Mouse (Mus musculus): ENCODE results near the gene Slc5a5. TPM values are rescaled to one million over a fixed set of nuclear protein-coding genes. Genes with fewer than 3 reads are reported as not detected.
A peak's percentile ranks its signal among the peaks of the same experiment; 100 is the strongest.
"Not testable (repeated sequence)": the region's sequence is repeated elsewhere in the genome, so short reads cannot be mapped to it uniquely, and the experiment has no call there.

Slc5a5 gene
- total RNA-seq, 1 experiment from 2014 or later: not detected

DNA sequence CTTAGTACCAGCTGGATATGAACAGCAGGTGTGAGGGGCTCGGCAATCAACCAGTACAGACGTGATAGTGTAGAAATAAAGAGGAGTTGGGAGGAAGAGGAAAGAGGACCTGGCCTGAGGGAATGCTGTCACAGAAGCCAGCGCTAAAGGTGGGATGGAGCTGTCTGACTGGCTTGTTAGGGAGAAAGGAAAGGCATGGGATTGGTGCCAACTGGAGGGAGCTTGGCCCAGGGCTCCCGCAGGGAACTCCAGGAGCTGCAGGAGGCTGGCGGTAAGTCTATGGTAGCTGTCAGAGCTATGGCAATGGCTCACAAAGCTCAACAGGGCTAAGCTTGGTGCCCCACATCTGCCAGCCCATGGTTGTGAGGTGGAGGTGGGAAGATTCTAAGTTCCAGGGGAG is 9.7 kb upstream of the Slc5a5 start:
- DNase-seq: no peak

- DNase-seq: peak; percentile 65
Observed at GRCm38 (mm10) chr8:70900872-70901387, 8.4 kb upstream of the Slc5a5 start.

DNA sequence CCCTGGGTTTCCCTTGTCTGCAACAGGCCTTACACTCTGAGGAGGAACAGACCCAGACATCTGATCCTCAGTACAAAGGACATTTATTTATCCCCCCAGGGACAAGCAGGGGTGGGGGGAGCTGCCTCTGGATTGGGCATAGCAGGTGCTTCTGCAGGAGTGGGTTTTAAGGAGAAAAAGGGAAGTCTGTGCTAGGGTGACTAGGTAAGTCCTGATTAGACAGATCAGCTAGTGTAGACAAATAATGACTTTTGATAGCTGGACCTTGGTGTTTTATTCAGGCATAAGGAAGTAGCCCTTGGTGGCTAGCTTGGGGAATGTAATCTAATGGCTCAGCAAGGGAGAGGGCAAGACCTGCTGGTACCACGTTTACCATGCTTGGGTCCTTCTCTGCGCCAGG is 6.7 kb upstream of the Slc5a5 start:
- DNase-seq: no peak

- no peak for DNase-seq
Observed at GRCm38 (mm10) chr8:70898661-70899198, 6.2 kb upstream of the Slc5a5 start.

GRCm38 (mm10) chr8:70897681-70898413 is 5.3 kb upstream of the Slc5a5 start:
- peak; percentile 91 for DNase-seq

- DNase-seq: peak; percentile 95
Observed at GRCm38 (mm10) chr8:70897021-70897680, 4.6 kb upstream of the Slc5a5 start, which contains the start of gene Rpl18a. Gene Rpl18a, minus strand, starts transcription at chr8:70897412.

- peak; percentile 21 for DNase-seq
Observed at GRCm38 (mm10) chr8:70896316-70897020, 3.9 kb upstream of the Slc5a5 start.

DNA sequence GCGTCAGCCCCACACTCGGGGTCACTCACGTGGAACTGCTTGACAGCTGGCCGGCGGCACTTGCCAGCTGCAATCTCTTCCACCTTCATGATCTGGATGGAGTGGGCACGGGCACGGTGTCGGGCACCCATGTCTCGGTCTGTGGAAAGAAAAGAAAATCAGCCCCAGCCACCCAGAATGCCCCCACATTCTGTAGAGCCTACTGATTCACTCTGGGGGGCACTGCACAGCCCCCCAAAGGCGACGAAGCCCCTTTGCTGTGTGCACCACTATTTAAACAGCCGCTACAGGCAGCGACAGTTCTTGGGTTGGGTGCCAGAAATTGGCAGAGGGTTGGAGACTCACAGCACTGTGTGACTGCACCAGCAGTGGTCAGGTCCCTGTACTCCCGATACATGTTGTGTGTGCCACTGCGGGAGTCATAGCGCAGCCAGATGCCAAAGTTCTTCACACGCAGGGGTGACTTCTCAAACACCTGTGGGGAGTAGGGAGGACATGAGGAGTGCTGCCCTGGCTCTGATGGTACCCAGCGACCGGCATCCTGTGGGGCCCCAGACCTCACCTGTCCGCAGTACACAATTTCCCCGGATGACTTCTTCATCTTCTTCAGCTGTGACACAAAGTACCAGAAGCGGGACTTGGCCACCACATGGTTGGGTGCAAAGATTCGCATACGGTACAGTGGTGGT is 3.2 kb upstream of the Slc5a5 start:
- DNase-seq: not testable (repeated sequence)

DNA sequence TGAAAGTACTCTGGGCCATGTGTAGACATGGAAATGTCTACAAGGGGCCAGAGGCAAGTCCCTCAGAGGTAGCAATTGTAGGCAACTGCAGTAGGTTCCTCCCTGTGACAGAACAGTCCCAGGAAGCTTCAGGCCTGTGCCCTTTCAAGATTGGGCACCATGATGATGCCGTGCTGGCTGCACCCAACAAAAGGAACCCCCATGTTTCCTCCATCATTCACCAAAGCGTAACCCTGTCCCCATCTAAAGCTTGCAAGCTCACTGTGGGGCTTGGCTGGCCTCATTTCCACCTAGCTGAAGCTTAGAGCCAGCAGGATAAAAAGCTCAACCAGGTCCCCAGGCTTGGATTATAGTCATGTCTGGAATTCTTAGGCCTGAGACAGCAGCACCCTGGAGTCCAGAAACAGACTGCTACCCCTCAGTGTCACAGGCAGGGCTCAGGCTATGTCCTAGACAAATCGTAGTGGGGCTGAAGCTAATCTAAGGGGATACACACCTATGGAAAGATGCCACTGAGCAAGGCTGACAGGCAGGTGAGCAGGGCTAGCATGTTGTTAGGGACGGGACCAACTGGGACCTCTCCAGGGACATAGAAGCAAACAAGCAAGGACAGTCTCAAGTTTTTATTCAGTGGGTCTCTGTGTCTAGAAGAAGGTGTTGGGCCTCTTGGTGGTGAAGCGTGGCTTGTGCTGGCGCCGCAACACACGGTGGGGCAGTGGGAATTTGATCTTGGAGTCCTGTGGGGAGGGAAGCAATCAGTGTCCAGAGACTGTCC is 2.4 kb upstream of the Slc5a5 start:
- DNase-seq: peak; percentile 14

GRCm38 (mm10) chr8:70894385-70894720 is 1.8 kb upstream of the Slc5a5 start:
- peak; percentile 3 for DNase-seq

- peak; percentile 90 for DNase-seq
Observed at GRCm38 (mm10) chr8:70893656-70894384, 1.3 kb upstream of the Slc5a5 start.

DNA sequence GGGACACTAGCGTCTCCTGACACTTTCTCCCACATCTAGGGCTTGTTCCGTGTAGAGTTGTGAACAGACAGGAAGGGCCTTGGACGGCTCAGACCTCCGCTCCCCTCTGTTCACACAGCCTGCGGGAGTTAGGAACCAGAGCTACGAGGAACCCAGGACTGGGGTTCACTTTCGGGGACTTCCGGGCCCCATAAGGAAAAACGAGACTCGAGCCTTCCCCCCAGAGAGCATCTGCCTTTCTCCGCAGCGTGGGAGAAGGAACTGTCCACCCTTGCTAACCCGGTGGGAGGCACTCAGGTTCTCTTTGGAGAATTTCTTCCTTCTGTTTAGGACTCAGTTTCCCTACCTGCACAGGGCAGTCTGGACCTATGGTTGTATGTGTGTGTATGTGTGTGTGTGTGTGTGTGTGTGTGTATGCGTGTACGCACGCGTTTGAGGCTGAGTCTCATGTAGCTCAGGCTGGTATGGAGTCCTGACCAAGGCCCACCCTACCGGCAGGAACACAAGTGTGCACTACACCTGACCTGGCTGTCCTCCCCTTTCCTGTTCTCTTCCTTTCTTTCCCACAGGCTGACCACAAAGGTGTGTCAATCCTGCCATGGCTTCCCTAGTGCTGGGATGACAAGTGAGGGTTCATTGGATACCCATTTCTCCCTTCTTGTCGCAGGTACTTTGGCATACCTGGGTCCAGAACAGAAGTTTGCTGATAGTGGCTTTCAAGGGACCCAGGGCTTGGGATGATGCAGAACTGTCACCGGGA is 519 bp upstream of the Slc5a5 start:
- no peak for DNase-seq

DNA sequence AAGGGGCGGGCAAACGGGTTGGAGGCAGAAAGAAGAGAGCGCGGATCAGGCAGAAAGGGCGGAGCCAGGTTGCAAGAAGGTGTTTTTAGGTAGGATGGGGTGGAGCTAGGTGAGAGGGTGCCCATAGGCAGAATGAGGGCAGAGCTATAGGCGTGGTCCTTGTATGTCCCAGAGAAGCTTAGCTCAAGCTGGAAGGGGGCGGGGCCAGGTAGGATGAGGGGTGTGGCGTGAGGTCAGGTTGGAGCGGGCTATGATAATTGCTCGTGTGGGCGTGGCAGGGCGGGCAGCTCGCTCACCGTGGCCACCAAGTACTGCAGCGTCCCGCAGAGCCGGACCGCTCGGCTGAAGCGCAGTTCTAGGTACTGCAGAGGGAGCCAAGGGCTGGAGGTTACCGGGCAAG is 1.2 kb downstream of the Slc5a5 start:
- no peak for DNase-seq

DNA sequence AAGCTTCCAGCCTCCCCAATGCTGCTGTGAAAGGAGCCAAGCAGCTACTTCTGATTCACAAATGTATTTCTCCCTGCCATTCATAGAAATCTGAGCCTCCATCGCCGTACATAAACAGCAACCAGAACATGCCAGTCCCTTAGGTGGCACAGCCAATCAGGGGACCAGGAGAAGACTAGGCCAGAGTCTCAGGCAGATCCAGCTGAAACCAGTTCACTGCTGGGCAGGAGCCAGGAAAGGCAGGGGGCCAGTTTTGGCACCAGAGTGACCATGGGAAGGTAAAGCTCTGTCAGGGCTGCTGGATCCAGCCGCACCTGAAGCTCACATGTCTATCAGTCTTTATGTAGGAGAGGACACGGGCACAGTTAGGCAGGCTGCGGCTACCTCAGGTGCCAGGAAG is 1.9 kb downstream of the Slc5a5 start:
- DNase-seq: no peak

- DNase-seq: peak; percentile 65
Observed at GRCm38 (mm10) chr8:70887669-70888068, 4.9 kb downstream of the Slc5a5 start.

- DNase-seq: peak; percentile 70
Observed at GRCm38 (mm10) chr8:70885612-70886011, 6.9 kb downstream of the Slc5a5 start.

DNA sequence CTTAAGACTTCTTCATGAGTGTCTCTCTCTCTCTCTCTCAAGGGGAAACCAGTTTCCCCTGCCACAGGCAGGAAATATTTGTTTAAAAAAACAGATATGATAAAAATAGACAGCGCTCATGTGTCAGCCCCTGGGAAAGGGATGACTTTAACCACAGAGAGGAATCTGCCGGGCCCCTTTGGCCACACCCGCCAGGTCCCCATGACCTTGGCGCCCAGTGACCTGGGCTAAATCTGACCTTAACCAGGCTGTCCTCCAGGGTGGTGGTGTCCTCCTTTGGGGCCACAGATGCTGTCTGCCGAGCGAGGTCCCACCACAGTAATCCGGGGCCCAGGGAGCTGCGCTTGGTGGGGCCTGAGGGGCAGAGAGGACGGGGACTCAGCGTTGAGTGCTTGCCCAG is 7.9 kb downstream of the Slc5a5 start:
- DNase-seq: no peak

DNA sequence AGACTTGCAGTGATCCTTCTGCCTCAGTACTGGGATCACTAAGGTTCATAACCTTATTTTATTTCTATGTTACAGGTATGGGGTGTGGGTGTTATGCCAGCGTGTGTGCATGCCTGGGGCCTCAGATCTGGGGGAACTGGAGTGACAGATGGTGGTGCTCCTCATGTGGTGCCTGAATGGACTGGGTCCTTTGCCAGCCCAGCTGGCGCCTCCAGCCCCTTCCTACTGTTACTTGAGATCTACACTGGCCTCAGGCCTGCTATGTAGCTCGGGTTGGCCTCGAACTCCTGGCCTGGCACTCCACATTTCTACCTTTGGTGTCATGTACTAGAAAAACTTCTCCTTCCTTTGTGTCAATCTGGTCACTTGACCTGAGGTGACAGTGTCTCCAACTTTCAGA is 8.4 kb downstream of the Slc5a5 start:
- no peak for DNase-seq

DNA sequence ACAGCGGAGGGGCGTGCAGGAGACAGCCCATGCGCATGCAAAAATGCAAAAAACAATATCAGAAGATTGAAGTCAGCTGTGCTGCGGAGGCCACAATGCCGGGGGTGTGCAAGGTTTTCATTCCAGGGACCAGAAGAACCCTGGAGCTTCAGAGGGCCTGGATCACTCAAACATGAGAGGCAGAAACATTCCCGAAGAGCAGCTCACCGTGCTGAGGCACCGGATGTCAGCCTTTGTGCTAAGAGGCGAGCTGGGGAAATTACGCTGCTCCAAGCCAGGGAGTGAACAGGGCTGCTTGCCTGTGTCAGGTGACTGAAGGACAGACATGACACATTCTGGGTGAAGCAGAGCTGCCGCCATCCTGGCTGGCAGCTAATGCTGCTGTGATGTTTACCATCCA is 12.0 kb downstream of the Slc5a5 start:
- DNase-seq: peak; percentile 62

GRCm38 (mm10) chr8:70880126-70880525 is 12.4 kb downstream of the Slc5a5 start:
- peak; percentile 74 for DNase-seq

All from adrenal gland, postnatal 14 days (tissue).